Mouse (Mus musculus): ENCODE data around the gene Wdr70. TPM values are rescaled to one million over a fixed set of nuclear protein-coding genes. Genes with fewer than 3 reads are reported as not detected.
"Not testable (repeated sequence)": the region's sequence is repeated elsewhere in the genome, so short reads cannot be mapped to it uniquely, and the experiment has no call there.

The Wdr70 gene
- polyA plus RNA-seq, 1 experiment from 2014 or later, result 43.0 TPM

GRCm38 (mm10) chr15:8101975-8102542 lies 3.0 kb upstream of the Wdr70 start:
- H3K4me1 ChIP-seq (ENCODE audit: control insufficient read depth, insufficient read depth, low read length); H3K4me2 ChIP-seq (ENCODE audit: low read depth, low read length); H3K27me3 ChIP-seq (ENCODE audit: control insufficient read depth, insufficient read depth, low read length); H3K4me3 ChIP-seq (replicated peaks; ENCODE audit: low read length); ATAC-seq (ENCODE audit: insufficient read depth, low FRiP score); H3K9me3 ChIP-seq (replicated peaks; ENCODE audit: control insufficient read depth, low read length); H3K36me3 ChIP-seq (ENCODE audit: control insufficient read depth, insufficient read depth, low read length); H3K9ac ChIP-seq (ENCODE audit: low read length); H3K27ac ChIP-seq (ENCODE audit: low read length): not testable (repeated sequence)
- WGBS, result 69% methylated on average over 13 of the region's 15 CpGs

GRCm38 (mm10) chr15:8097853-8098252 lies 1.2 kb downstream of the Wdr70 start:
- Histone ChIP-seq H3K27me3 (ENCODE audit: control insufficient read depth, insufficient read depth, low read length) (no peaks in the 10 kb centered on the region), H3K9me3 (replicated peaks; ENCODE audit: control insufficient read depth, low read length) (no peaks in the 10 kb centered on the region), H3K9ac (ENCODE audit: low read length) (no peak overlapping the region), H3K27ac (ENCODE audit: low read length) (no peak overlapping the region), H3K4me2 (ENCODE audit: low read depth, low read length) (peak overlapping the region; percentile 41), H3K4me1 (ENCODE audit: control insufficient read depth, insufficient read depth, low read length) (no peaks in the 10 kb centered on the region), H3K4me3 (replicated peaks; ENCODE audit: low read length) (peak overlapping the region; percentile 26), H3K36me3 (ENCODE audit: control insufficient read depth, insufficient read depth, low read length) (peaks cover 3% of the 10 kb centered on the region; the same call in 1 of the 2 replicates)
- 25% methylated on average over 7 of the region's 7 CpGs for WGBS
- no peak for ATAC-seq (ENCODE audit: insufficient read depth, low FRiP score)

GRCm38 (mm10) chr15:8092668-8093067 lies 6.3 kb downstream of the Wdr70 start:
- WGBS, result 81% methylated on average over 1 of the region's 1 CpGs
- H3K4me3 ChIP-seq (replicated peaks; ENCODE audit: low read length); H3K4me1 ChIP-seq (ENCODE audit: control insufficient read depth, insufficient read depth, low read length); H3K4me2 ChIP-seq (ENCODE audit: low read depth, low read length); ATAC-seq (ENCODE audit: insufficient read depth, low FRiP score); H3K9me3 ChIP-seq (replicated peaks; ENCODE audit: control insufficient read depth, low read length); H3K9ac ChIP-seq (ENCODE audit: low read length); H3K36me3 ChIP-seq (ENCODE audit: control insufficient read depth, insufficient read depth, low read length); H3K27me3 ChIP-seq (ENCODE audit: control insufficient read depth, insufficient read depth, low read length); H3K27ac ChIP-seq (ENCODE audit: low read length): not testable (repeated sequence)

- H3K9me3 ChIP-seq (replicated peaks; ENCODE audit: control insufficient read depth, low read length), result no peaks in the 10 kb centered on the region
- no peak overlapping the region for H3K9ac ChIP-seq (ENCODE audit: low read length)
- no peak overlapping the region for H3K27ac ChIP-seq (ENCODE audit: low read length)
- no peaks in the 10 kb centered on the region for H3K4me1 ChIP-seq (ENCODE audit: control insufficient read depth, insufficient read depth, low read length)
- ATAC-seq (ENCODE audit: insufficient read depth, low FRiP score), result no peak
- WGBS, result 89% methylated on average over 2 of the region's 2 CpGs
- peaks cover 3% of the 10 kb centered on the region; the same call in 1 of the 2 replicates for H3K36me3 ChIP-seq (ENCODE audit: control insufficient read depth, insufficient read depth, low read length)
- H3K4me2 ChIP-seq (ENCODE audit: low read depth, low read length), result no peak overlapping the region
- no peaks in the 10 kb centered on the region for H3K27me3 ChIP-seq (ENCODE audit: control insufficient read depth, insufficient read depth, low read length)
- no peak overlapping the region for H3K4me3 ChIP-seq (replicated peaks; ENCODE audit: low read length)
Measured at GRCm38 (mm10) chr15:8090685-8091084, 8.3 kb downstream of the Wdr70 start.

GRCm38 (mm10) chr15:8088715-8089114 lies 10.3 kb downstream of the Wdr70 start:
- H3K4me2 ChIP-seq (ENCODE audit: low read depth, low read length), result no peak overlapping the region
- peaks cover 5% of the 10 kb centered on the region; the same call in 1 of the 2 replicates for H3K36me3 ChIP-seq (ENCODE audit: control insufficient read depth, insufficient read depth, low read length)
- ATAC-seq (ENCODE audit: insufficient read depth, low FRiP score), result no peak
- H3K27me3 ChIP-seq (ENCODE audit: control insufficient read depth, insufficient read depth, low read length), result no peaks in the 10 kb centered on the region
- H3K4me3 ChIP-seq (replicated peaks; ENCODE audit: low read length), result no peak overlapping the region
- no peaks in the 10 kb centered on the region for H3K4me1 ChIP-seq (ENCODE audit: control insufficient read depth, insufficient read depth, low read length)
- H3K27ac ChIP-seq (ENCODE audit: low read length), result no peak overlapping the region
- whole genome bisulfite sequencing, result 69% methylated on average over 3 of the region's 3 CpGs
- no peaks in the 10 kb centered on the region for H3K9me3 ChIP-seq (replicated peaks; ENCODE audit: control insufficient read depth, low read length)
- no peak overlapping the region for H3K9ac ChIP-seq (ENCODE audit: low read length)

GRCm38 (mm10) chr15:8087293-8087692 lies 11.7 kb downstream of the Wdr70 start:
- no peak overlapping the region for H3K27ac ChIP-seq (ENCODE audit: low read length)
- H3K4me2 ChIP-seq (ENCODE audit: low read depth, low read length), result no peak overlapping the region
- no peak overlapping the region for H3K9ac ChIP-seq (ENCODE audit: low read length)
- H3K27me3 ChIP-seq (ENCODE audit: control insufficient read depth, insufficient read depth, low read length), result no peaks in the 10 kb centered on the region
- H3K9me3 ChIP-seq (replicated peaks; ENCODE audit: control insufficient read depth, low read length), result no peaks in the 10 kb centered on the region
- no peak overlapping the region for H3K4me3 ChIP-seq (replicated peaks; ENCODE audit: low read length)
- H3K4me1 ChIP-seq (ENCODE audit: control insufficient read depth, insufficient read depth, low read length), result no peaks in the 10 kb centered on the region
- no peak for ATAC-seq (ENCODE audit: insufficient read depth, low FRiP score)
- 0 out of 2 replicates have a peak, but pooled peaks cover 2% of the 10 kb centered on the region for H3K36me3 ChIP-seq (ENCODE audit: control insufficient read depth, insufficient read depth, low read length)
- 89% methylated on average over 4 of the region's 4 CpGs for WGBS

GRCm38 (mm10) chr15:8082139-8082538 lies 16.9 kb downstream of the Wdr70 start:
- 95% methylated on average over 8 of the region's 8 CpGs for WGBS
- Histone ChIP-seq H3K4me2 (ENCODE audit: low read depth, low read length) (no peak overlapping the region), H3K27me3 (ENCODE audit: control insufficient read depth, insufficient read depth, low read length) (no peaks in the 10 kb centered on the region), H3K36me3 (ENCODE audit: control insufficient read depth, insufficient read depth, low read length) (peaks cover 8% of the 10 kb centered on the region; the same call in 1 of the 2 replicates), H3K9ac (ENCODE audit: low read length) (no peak overlapping the region), H3K27ac (ENCODE audit: low read length) (no peak overlapping the region), H3K4me3 (replicated peaks; ENCODE audit: low read length) (no peak overlapping the region), H3K4me1 (ENCODE audit: control insufficient read depth, insufficient read depth, low read length) (no peaks in the 10 kb centered on the region), H3K9me3 (replicated peaks; ENCODE audit: control insufficient read depth, low read length) (no peaks in the 10 kb centered on the region)
- no peak for ATAC-seq (ENCODE audit: insufficient read depth, low FRiP score)

- not testable (repeated sequence) for ATAC-seq (ENCODE audit: insufficient read depth, low FRiP score); H3K27ac ChIP-seq (ENCODE audit: low read length)
- 91% methylated on average over 3 of the region's 3 CpGs for WGBS
Measured at GRCm38 (mm10) chr15:8073159-8073558, 25.9 kb downstream of the Wdr70 start.

GRCm38 (mm10) chr15:8065221-8065620 lies 33.8 kb downstream of the Wdr70 start:
- H3K4me1 ChIP-seq (ENCODE audit: control insufficient read depth, insufficient read depth, low read length), result no peaks in the 10 kb centered on the region
- H3K36me3 ChIP-seq (ENCODE audit: control insufficient read depth, insufficient read depth, low read length), result 0 out of 2 replicates have a peak, but pooled peaks cover 3% of the 10 kb centered on the region
- H3K27ac ChIP-seq (ENCODE audit: low read length), result no peak overlapping the region
- no peaks in the 10 kb centered on the region for H3K27me3 ChIP-seq (ENCODE audit: control insufficient read depth, insufficient read depth, low read length)
- WGBS, result 51% methylated on average over 6 of the region's 6 CpGs
- no peak overlapping the region for H3K4me2 ChIP-seq (ENCODE audit: low read depth, low read length)
- no peak for ATAC-seq (ENCODE audit: insufficient read depth, low FRiP score)
- H3K9ac ChIP-seq (ENCODE audit: low read length), result no peak overlapping the region
- H3K4me3 ChIP-seq (replicated peaks; ENCODE audit: low read length), result no peak overlapping the region
- H3K9me3 ChIP-seq (replicated peaks; ENCODE audit: control insufficient read depth, low read length), result no peaks in the 10 kb centered on the region

More at GRCm38 (mm10) chr15:8073159-8073558, 25.9 kb downstream of the Wdr70 start:
- H3K9me3 ChIP-seq (replicated peaks; ENCODE audit: control insufficient read depth, low read length); H3K4me2 ChIP-seq (ENCODE audit: low read depth, low read length); H3K27me3 ChIP-seq (ENCODE audit: control insufficient read depth, insufficient read depth, low read length); H3K4me3 ChIP-seq (replicated peaks; ENCODE audit: low read length); H3K9ac ChIP-seq (ENCODE audit: low read length); H3K36me3 ChIP-seq (ENCODE audit: control insufficient read depth, insufficient read depth, low read length); H3K4me1 ChIP-seq (ENCODE audit: control insufficient read depth, insufficient read depth, low read length): not testable (repeated sequence)
